Mouse (Mus musculus) midbrain, embryonic 16.5 days (tissue): ENCODE measurements around the gene Lnx2. TPM values are rescaled to one million over a fixed set of nuclear protein-coding genes. Genes with fewer than 3 reads are reported as not detected.

Experiments
- ATAC-seq: fragments of 200-750 bp; cut with Nextera tagmentation; 2 replicates; pipeline ENCODE4 v1.8.0; 2017; ENCODE audit warnings: moderate TSS enrichment
- H3K27ac ChIP-seq: fragments of 300-500 bp; sonication (generic); 2 replicates; pipeline ENCODE4 v1.5.1; 2014; ENCODE audit warnings: mild to moderate bottlenecking, low read length, mixed read lengths
- H3K27me3 ChIP-seq: fragments of 300-500 bp; sonication (generic); 2 replicates; pipeline ENCODE4 v1.6.1; 2014; ENCODE audit warnings: low read depth, low read length, mixed read lengths; ENCODE audit not compliant: control insufficient read depth, insufficient read depth
- H3K36me3 ChIP-seq: fragments of 300-500 bp; sonication (generic); 2 replicates; pipeline ENCODE4 v1.6.1; 2014; ENCODE audit warnings: mild to moderate bottlenecking, low read length, moderate library complexity, mixed read lengths; ENCODE audit not compliant: control insufficient read depth, insufficient read depth
- H3K4me1 ChIP-seq: fragments of 300-500 bp; sonication (generic); 2 replicates; pipeline ENCODE4 v1.6.1; 2014; ENCODE audit warnings: mild to moderate bottlenecking, low read length, mixed read lengths; ENCODE audit not compliant: control insufficient read depth, insufficient read depth
- H3K4me2 ChIP-seq: fragments of 300-500 bp; sonication (generic); 2 replicates; pipeline ENCODE4 v1.6.1; 2014; ENCODE audit warnings: mild to moderate bottlenecking, low read length, mixed read lengths
- H3K4me3 ChIP-seq: fragments of 300-500 bp; sonication (generic); 2 replicates; pipeline ENCODE4 v1.5.1; 2014; ENCODE audit warnings: low read depth, mild to moderate bottlenecking, low read length, moderate library complexity, mixed read lengths
- H3K9ac ChIP-seq: fragments of 300-500 bp; sonication (generic); 2 replicates; pipeline ENCODE4 v1.6.1; 2014; ENCODE audit warnings: low read depth, low read length, mixed read lengths
- H3K9me3 ChIP-seq: fragments of 300-500 bp; sonication (generic); replicated peaks from 2 replicates; pipeline ENCODE4 v1.6.1; 2014; ENCODE audit warnings: mild to moderate bottlenecking, low read length, mixed read lengths; ENCODE audit not compliant: control insufficient read depth, poor library complexity, severe bottlenecking
- WGBS: fragments of 180-500 bp; shearing (Covaris S2); extraction: QIAGEN DNeasy Blood & Tissue Kit; methylation state at CpG from one replicate; pipeline ENCODE4 v1.1.7; 2014; 5-methylcytosine and 5-hydroxymethylcytosine counted together
- polyA plus RNA-seq: library from polyadenylated mRNA; unstranded; fragments of >200 nt; fragmentation: Nextera tagmentation; extraction: Ambion mirVana; gene quantifications from 2 replicates; pipeline ENCODE4 v1.2.1, GENCODE M21; 2015

Lnx2 gene
- polyA plus RNA-seq, 1 experiment from 2014 or later: 4.5 TPM

DNA sequence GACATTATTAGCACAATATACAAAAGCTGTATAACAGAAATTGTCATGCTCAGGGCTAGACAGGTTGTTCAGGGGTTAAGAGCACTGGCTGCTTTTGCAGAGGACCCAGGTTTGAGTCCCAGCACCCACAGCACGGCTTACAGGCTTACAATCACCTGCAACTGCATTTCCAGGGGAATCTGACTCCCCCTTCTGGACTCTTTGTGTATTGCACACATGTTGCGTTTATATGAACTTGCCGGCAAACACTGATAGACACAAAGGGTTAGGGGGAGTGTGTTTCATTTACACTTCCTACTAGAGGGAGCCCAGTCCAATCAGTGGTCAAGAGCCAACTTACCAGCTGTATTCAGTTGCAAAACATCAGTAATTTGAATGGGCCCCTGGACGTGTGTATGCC lies 75.1 kb downstream of the Lnx2 start:
- 86% methylated on average over 4 of the region's 4 CpGs for WGBS
- H3K9me3 ChIP-seq: no peaks in the 10 kb centered on the region; the same call in 1 of the 2 replicates
- ATAC-seq: no peak
- no peak overlapping the region for H3K27ac ChIP-seq
- H3K36me3 ChIP-seq: no peaks in the 10 kb centered on the region
- H3K4me1 ChIP-seq: no peaks in the 10 kb centered on the region
- H3K4me3 ChIP-seq: no peak overlapping the region
- no peaks in the 10 kb centered on the region for H3K27me3 ChIP-seq
- H3K9ac ChIP-seq: no peak overlapping the region
- H3K4me2 ChIP-seq: no peak overlapping the region

- Histone ChIP-seq H3K27ac (no peak overlapping the region), H3K9ac (no peak overlapping the region), H3K36me3 (no peaks in the 10 kb centered on the region), H3K9me3 (no peaks in the 10 kb centered on the region; the same call in 1 of the 2 replicates), H3K4me1 (no peaks in the 10 kb centered on the region), H3K4me3 (no peak overlapping the region), H3K27me3 (no peaks in the 10 kb centered on the region), H3K4me2 (no peak overlapping the region)
- WGBS: 93% methylated on average over 12 of the region's 12 CpGs
- ATAC-seq: no peak
Measured at GRCm38 (mm10) chr5:146998802-146999201, 77.6 kb downstream of the Lnx2 start.

DNA sequence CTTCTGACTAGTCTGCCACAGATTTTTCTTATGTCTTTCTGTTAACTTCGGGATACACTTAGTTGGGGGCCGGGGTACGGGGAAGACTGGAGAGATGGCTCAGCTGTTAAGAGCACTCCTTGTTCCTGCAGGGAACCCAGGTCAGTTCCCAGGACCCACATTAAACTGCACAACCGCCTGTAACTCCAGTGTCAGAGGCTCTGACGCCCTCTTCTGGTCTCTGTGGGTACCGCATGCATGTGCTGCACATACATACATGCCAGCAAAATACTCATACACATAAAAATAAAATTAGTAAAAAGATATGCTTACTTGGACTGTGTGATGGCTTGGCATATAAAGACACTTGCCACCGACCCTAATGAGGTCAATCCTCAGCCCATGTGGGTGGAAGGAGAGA lies 79.6 kb downstream of the Lnx2 start:
- Histone ChIP-seq H3K9ac (no peak overlapping the region), H3K36me3 (no peaks in the 10 kb centered on the region), H3K4me3 (no peak overlapping the region), H3K27me3 (no peaks in the 10 kb centered on the region), H3K27ac (no peak overlapping the region), H3K4me1 (no peaks in the 10 kb centered on the region), H3K4me2 (no peak overlapping the region), H3K9me3 (no peaks in the 10 kb centered on the region; the same call in 1 of the 2 replicates)
- 81% methylated on average over 7 of the region's 7 CpGs for WGBS
- no peak for ATAC-seq

DNA sequence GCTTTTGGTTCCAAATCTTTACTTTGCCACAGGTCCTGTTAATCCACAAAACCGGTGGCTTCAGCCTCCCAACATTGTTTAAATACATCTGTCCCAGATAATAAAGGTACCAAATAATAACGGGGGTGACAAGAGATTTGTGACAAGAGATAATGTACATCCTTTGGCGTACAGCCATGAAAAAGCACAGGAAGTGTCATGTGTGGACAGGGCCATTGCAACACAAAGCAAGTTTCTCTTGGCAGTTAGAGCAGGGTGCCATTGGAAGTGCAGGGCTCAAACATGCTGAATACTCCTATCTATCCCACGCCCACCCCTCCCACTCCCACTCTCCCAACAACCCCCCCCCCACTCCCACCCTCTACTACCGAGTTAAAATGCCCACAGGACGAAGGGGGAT lies 81.4 kb downstream of the Lnx2 start:
- Histone ChIP-seq H3K4me3 (no peak overlapping the region), H3K9ac (no peak overlapping the region), H3K27me3 (no peaks in the 10 kb centered on the region), H3K27ac (no peak overlapping the region), H3K36me3 (no peaks in the 10 kb centered on the region), H3K9me3 (no peaks in the 10 kb centered on the region), H3K4me1 (no peaks in the 10 kb centered on the region), H3K4me2 (no peak overlapping the region)
- ATAC-seq: no peak
- 80% methylated on average over 6 of the region's 6 CpGs for WGBS

GRCm38 (mm10) chr5:146993509-146993908 lies 82.9 kb downstream of the Lnx2 start:
- no peak overlapping the region for H3K27ac ChIP-seq
- no peaks in the 10 kb centered on the region for H3K9me3 ChIP-seq

DNA sequence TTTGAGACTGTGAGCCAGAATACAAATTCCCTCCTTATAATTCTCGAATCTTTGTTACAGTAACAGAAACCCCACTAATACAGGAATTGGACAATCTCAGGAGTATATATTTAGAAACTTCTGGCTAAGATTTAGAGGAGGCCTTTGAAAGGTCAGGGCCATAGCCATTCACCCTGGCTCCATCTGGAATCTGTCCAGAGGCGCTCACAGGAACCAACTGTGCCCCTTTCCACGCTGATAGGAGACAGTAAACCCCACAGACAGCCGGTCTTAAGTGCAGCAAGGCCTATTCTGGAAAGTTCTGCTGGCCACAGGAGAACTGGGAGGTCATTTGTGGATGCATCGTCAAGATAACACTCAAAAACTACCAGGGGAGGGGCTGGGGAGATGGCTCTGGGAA lies 87.3 kb downstream of the Lnx2 start:
- Histone ChIP-seq H3K27ac (no peak overlapping the region), H3K27me3 (no peaks in the 10 kb centered on the region), H3K36me3 (no peaks in the 10 kb centered on the region), H3K4me1 (no peaks in the 10 kb centered on the region; the same call in 1 of the 2 replicates), H3K9me3 (no peaks in the 10 kb centered on the region), H3K4me2 (no peak overlapping the region), H3K9ac (no peak overlapping the region), H3K4me3 (no peak overlapping the region)
- no peak for ATAC-seq
- 83% methylated on average over 5 of the region's 5 CpGs for WGBS

More at GRCm38 (mm10) chr5:146993509-146993908, 82.9 kb downstream of the Lnx2 start:
- Histone ChIP-seq H3K27me3 (no peaks in the 10 kb centered on the region), H3K36me3 (no peaks in the 10 kb centered on the region), H3K4me3 (no peak overlapping the region), H3K9ac (no peak overlapping the region), H3K4me1 (no peaks in the 10 kb centered on the region), H3K4me2 (no peak overlapping the region)
- no peak for ATAC-seq
- WGBS: 83% methylated on average over 8 of the region's 8 CpGs

GRCm38 (mm10) chr5:146987588-146987987 lies 88.8 kb downstream of the Lnx2 start:
- Histone ChIP-seq H3K4me2 (no peak overlapping the region), H3K27ac (no peak overlapping the region), H3K4me1 (no peaks in the 10 kb centered on the region; the same call in 1 of the 2 replicates), H3K9me3 (no peaks in the 10 kb centered on the region), H3K27me3 (peaks cover 2% of the 10 kb centered on the region; the same call in 1 of the 2 replicates), H3K4me3 (no peak overlapping the region), H3K36me3 (no peaks in the 10 kb centered on the region), H3K9ac (no peak overlapping the region)
- 86% methylated on average over 10 of the region's 10 CpGs for WGBS
- ATAC-seq: no peak

- no peak overlapping the region for H3K4me2 ChIP-seq
- H3K27ac ChIP-seq: no peak overlapping the region
- H3K36me3 ChIP-seq: no peaks in the 10 kb centered on the region
- peaks cover 2% of the 10 kb centered on the region for H3K27me3 ChIP-seq
- H3K4me3 ChIP-seq: no peak overlapping the region
- H3K9ac ChIP-seq: no peak overlapping the region
- WGBS: 56% methylated on average over 21 of the region's 21 CpGs
- H3K9me3 ChIP-seq: no peaks in the 10 kb centered on the region
- no peak for ATAC-seq
- no peaks in the 10 kb centered on the region; the same call in 1 of the 2 replicates for H3K4me1 ChIP-seq
Measured at GRCm38 (mm10) chr5:146985725-146986433, 90.5 kb downstream of the Lnx2 start.

- peaks cover 2% of the 10 kb centered on the region for H3K27me3 ChIP-seq
- H3K4me2 ChIP-seq: no peak overlapping the region
- no peaks in the 10 kb centered on the region; the same call in 1 of the 2 replicates for H3K4me1 ChIP-seq
- ATAC-seq: peak; percentile 62
- no peaks in the 10 kb centered on the region for H3K9me3 ChIP-seq
- H3K27ac ChIP-seq: no peak overlapping the region
- H3K36me3 ChIP-seq: no peaks in the 10 kb centered on the region
- no peak overlapping the region for H3K9ac ChIP-seq
- H3K4me3 ChIP-seq: no peak overlapping the region
- WGBS: 8% methylated on average over 8 of the region's 8 CpGs
Measured at GRCm38 (mm10) chr5:146983216-146983615, 93.2 kb downstream of the Lnx2 start.
